Mouse (Mus musculus): ENCODE data around the gene Abhd6. TPM values are rescaled to one million over a fixed set of nuclear protein-coding genes. Genes with fewer than 3 reads are reported as not detected.

The Abhd6 gene
- polyA plus RNA-seq, 1 experiment from 2014 or later = 25.9 TPM

Other genes starting within 250 kb of the Abhd6 start
- not detected in 2 replicates for gene Gm26661, start 211.3 kb upstream of the Abhd6 start, polyA plus RNA-seq (2015; fragmentation: Nextera tagmentation; extraction: Ambion mirVana)
- gene Flnb, start 184.9 kb upstream of the Abhd6 start, polyA plus RNA-seq (2015; fragmentation: Nextera tagmentation; extraction: Ambion mirVana) = 8.7 TPM in 2 replicates
- gene Gm45521, start 45.6 kb upstream of the Abhd6 start, polyA plus RNA-seq (2015; fragmentation: Nextera tagmentation; extraction: Ambion mirVana) = not detected in 2 replicates
- gene Dnase1l3, start 8.3 kb upstream of the Abhd6 start, polyA plus RNA-seq (2015; fragmentation: Nextera tagmentation; extraction: Ambion mirVana) = 0.04 TPM in 1 of 2 replicates, not detected in the other
- 56.4 and 57.3 TPM in 2 replicates for gene Rpp14, start 77.5 kb downstream of the Abhd6 start, polyA plus RNA-seq (2015; fragmentation: Nextera tagmentation; extraction: Ambion mirVana)
- 39.4 and 40.6 TPM in 2 replicates for gene Pxk, start 95.3 kb downstream of the Abhd6 start, polyA plus RNA-seq (2015; fragmentation: Nextera tagmentation; extraction: Ambion mirVana)
- 238 and 247 TPM in 2 replicates for gene Pdhb, start 170.1 kb downstream of the Abhd6 start, polyA plus RNA-seq (2015; fragmentation: Nextera tagmentation; extraction: Ambion mirVana)
- 4.6 and 5.6 TPM in 2 replicates for gene Kctd6, start 211.2 kb downstream of the Abhd6 start, polyA plus RNA-seq (2015; fragmentation: Nextera tagmentation; extraction: Ambion mirVana)

All from forebrain, embryonic 13.5 days (tissue).